Mouse (Mus musculus) spleen, adult 2 months (tissue): Measurements from ENCODE around the gene Ehd3.

Experiments
- CTCF ChIP-seq: fragments of 200-500 bp; IDR thresholded peaks from 2 replicates; pipeline ENCODE4 v1.5.1; 2011; ENCODE audit warnings: mild to moderate bottlenecking, inconsistent platforms; ENCODE audit not compliant: insufficient read depth, insufficient read length, insufficient replicate concordance; ENCODE audit errors: extremely low read depth
- POLR2A ChIP-seq: fragments of 200-500 bp; IDR thresholded peaks from 2 replicates; pipeline ENCODE4 v1.6.1; 2011; ENCODE audit warnings: low read depth, low read length, inconsistent platforms

DNA sequence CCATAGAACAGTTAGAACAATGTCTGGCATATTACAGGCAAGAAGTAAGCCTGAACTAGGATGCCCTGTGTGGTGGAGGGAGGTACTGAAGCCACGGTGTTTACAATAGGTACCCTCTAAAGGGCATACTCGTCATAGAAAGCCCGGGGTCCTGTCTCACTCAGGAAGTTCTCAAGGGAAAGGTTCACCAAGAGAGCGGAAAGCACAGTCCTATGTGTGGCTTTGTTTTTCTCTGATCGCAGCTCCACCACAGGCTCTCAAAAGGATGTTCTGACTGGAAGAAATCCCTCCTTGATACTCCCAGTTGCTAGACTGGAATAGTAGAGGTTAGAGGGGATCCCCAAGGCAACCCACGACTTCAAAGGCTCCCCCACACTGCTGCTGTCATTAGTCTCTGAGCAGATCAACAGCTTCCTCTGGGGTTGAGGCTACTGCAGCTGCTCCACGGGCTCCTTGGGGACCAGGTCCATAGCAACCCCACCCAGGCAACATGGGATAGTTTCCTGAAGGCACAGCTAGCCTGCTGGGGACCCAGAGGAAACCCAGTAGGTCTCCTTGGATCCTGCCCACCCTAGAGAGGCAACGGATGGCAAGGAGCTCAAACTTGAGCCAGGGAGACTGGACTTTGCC is 9.2 kb downstream of the Ehd3 start:
- TF ChIP-seq POLR2A = no peak
- TF ChIP-seq CTCF = no peak
